Mouse (Mus musculus) brain, embryonic 14.5 days (tissue): ENCODE data around the gene Lgr4.

Experiments used
- CTCF ChIP-seq: fragments of 200-500 bp; IDR thresholded peaks from 2 replicates; pipeline ENCODE4 v1.5.1; 2012; ENCODE audit warnings: inconsistent platforms, mild to moderate bottlenecking, moderate library complexity, borderline replicate concordance; ENCODE audit not compliant: insufficient read depth, insufficient read length; ENCODE audit errors: extremely low read depth
- POLR2A ChIP-seq: fragments of 200-500 bp; IDR thresholded peaks from 2 replicates; pipeline ENCODE4 v1.6.1; 2012; ENCODE audit warnings: mild to moderate bottlenecking, inconsistent platforms, borderline replicate concordance; ENCODE audit not compliant: poor library complexity, insufficient read depth, insufficient read length, severe bottlenecking; ENCODE audit errors: extremely low read depth

DNA sequence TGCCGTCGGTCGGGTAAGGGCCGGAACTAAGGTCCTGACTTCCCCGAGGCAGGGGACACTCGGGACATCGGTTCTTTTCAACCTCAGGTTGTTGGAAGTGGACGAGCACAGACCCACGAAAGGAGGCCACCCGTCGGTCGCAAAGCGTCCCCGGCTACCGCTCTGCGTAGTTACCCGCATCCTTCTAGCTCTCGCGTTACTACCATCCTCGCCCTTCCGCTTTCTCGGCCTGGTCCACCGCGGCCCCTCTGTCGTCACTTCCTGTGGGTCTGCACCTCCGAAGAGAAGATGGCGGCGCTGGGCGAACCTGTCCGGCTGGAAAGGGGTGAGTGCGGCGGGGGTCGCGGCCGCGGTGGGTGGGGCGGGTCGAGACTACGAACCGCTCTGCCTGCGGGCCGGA lies 26.9 kb upstream of the Lgr4 start, which contains the start of gene Lin7c:
- TF ChIP-seq CTCF = no peak
- TF ChIP-seq POLR2A = peak; percentile 83
